Mouse (Mus musculus) heart, embryonic 10.5 days (tissue): ENCODE measurements around the gene Spn. TPM values are rescaled to one million over a fixed set of nuclear protein-coding genes. Genes with fewer than 3 reads are reported as not detected.
"Not testable (repeated sequence)": the region's sequence is repeated elsewhere in the genome, so short reads cannot be mapped to it uniquely, and the experiment has no call there.

Experiments
- DNase-seq: peaks from one replicate; pipeline ENCODE4 v3.0.0-alpha.2; 2017; ENCODE audit warnings: low spot score
- H3K27ac ChIP-seq: fragments of 300-500 bp; sonication (generic); 2 replicates; pipeline ENCODE4 v1.5.1; 2016; ENCODE audit warnings: mild to moderate bottlenecking
- H3K27me3 ChIP-seq: fragments of 300-500 bp; sonication (generic); 2 replicates; pipeline ENCODE4 v1.6.1; 2016; ENCODE audit warnings: mild to moderate bottlenecking; ENCODE audit not compliant: poor library complexity, insufficient read depth, severe bottlenecking
- H3K36me3 ChIP-seq: fragments of 300-500 bp; sonication (generic); 2 replicates; pipeline ENCODE4 v1.6.1; 2016; ENCODE audit warnings: mild to moderate bottlenecking, moderate library complexity
- H3K4me1 ChIP-seq: fragments of 300-500 bp; sonication (generic); 2 replicates; pipeline ENCODE4 v1.6.1; 2016; ENCODE audit warnings: mild to moderate bottlenecking
- H3K4me3 ChIP-seq: fragments of 300-500 bp; sonication (generic); 2 replicates; pipeline ENCODE4 v1.5.1; 2016; ENCODE audit warnings: mild to moderate bottlenecking, moderate library complexity
- H3K9me3 ChIP-seq: fragments of 300-500 bp; sonication (generic); 2 replicates; pipeline ENCODE4 v1.6.1; 2016; ENCODE audit warnings: mild to moderate bottlenecking, moderate library complexity
- WGBS: fragments of 180-500 bp; shearing (Covaris S2); methylation state at CpG from one replicate; pipeline ENCODE4 v1.1.7; 2016; 5-methylcytosine and 5-hydroxymethylcytosine counted together
- polyA plus RNA-seq: library from polyadenylated mRNA; unstranded; fragments of >200 nt; fragmentation: Nextera tagmentation; extraction: Ambion mirVana; gene quantifications from 2 replicates; pipeline ENCODE4 v1.2.1, GENCODE M21; 2016

Gene Spn
- polyA plus RNA-seq: 0.06 and 0.50 TPM in 2 replicates

DNA sequence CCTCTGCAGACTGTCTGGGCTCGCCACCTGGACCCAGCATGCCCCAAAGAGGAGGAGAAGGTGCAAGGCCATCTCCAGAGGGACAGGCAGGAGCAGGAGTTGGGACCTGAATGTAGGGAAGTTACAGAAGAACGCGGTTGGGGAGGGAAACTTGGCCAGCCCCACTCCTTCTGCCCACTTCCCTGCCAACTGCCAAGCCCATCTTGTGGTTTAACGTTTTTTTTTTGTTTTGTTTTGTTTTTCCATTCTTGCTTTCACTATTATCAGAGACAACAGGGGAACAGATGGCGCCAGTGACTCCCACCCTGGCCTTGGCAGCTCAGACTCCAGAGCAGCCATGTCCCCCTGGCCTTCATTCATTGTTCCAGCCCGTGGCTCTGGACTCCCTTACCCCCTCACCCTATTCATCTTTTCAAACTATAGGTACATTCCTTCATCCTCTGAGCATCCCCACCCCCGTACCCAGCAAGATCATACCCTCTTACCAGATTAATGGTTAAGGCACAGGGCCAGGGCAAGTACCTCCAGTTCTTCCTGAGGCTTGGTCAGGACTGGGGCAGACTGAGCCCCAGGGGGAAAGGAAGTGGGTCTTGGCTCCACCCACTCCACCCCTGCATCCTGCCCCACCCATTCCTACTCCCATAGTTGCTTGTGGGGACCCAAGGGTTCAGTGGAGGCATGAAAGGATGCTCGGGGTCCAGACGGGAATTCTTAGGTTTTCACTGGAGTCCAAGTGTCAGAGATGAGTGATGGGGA, at the start of gene Spn:
TSS of gene Spn (minus strand) at position 562 of the 756 bp plus-strand sequence.
- Histone ChIP-seq H3K27ac (no peak within 1 kb of the TSS), H3K4me1 (no peaks in the 10 kb centered on the region), H3K27me3 (0 out of 2 replicates have a peak, but pooled peaks cover 10% of the 10 kb centered on the region), H3K9me3 (no peaks in the 10 kb centered on the region), H3K4me3 (no peak within 1 kb of the TSS), H3K36me3 (no peaks in the 10 kb centered on the region)
- 73% methylated on average over 9 of the region's 9 CpGs for WGBS
- DNase-seq: no peak

DNA sequence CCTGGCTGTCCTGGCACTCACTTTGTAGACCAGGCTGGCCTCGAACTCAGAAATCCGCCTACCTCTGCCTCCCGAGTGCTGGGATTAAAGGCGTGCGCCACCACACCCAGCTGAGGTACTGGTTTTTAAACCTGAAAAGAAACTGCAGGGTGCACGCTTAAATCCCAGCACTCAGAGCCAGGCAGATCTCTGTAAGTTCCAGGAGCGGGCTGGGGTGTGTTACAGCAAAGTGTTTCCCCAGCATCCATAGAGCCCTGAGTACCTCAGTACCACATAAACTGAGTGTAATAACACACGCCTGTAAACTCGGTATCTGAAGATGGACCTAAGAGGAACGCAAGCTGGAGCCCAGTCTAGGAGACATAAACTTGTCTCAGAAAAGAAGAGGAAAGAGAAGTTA, 49.7 kb upstream of the Spn start:
- H3K27ac ChIP-seq: no peak overlapping the region
- no peaks in the 10 kb centered on the region for H3K27me3 ChIP-seq
- no peak overlapping the region for H3K4me3 ChIP-seq
- WGBS: 62% methylated on average over 10 of the region's 10 CpGs
- no peak for DNase-seq
- no peaks in the 10 kb centered on the region for H3K9me3 ChIP-seq
- peaks cover 13% of the 10 kb centered on the region for H3K36me3 ChIP-seq
- peaks cover 7% of the 10 kb centered on the region; the same call in 1 of the 2 replicates for H3K4me1 ChIP-seq

DNA sequence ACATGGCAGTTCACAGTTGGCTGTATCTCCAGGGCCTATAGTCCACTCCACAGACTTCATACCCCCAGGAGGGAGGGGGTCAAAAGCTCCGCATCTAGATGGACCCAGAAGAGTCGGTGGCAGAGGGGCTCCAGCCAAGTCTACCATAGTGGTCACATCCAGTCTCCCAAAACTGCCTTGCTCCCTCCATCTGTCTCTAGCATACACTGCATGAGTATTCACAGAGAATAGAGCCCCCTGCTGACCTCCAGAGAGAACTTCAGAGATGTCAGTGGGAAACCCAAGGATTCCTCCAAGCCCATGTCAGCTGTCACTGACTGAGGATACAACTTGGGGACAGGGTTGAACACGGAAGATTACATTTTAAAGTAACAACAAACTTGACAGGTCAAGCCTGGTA, 48.0 kb upstream of the Spn start:
- Histone ChIP-seq H3K27me3 (no peaks in the 10 kb centered on the region), H3K27ac (no peak overlapping the region), H3K9me3 (no peaks in the 10 kb centered on the region), H3K4me3 (no peak overlapping the region), H3K36me3 (no peaks in the 10 kb centered on the region), H3K4me1 (peaks cover 7% of the 10 kb centered on the region; the same call in 1 of the 2 replicates)
- 50% methylated on average over 3 of the region's 3 CpGs for WGBS
- DNase-seq: no peak

DNA sequence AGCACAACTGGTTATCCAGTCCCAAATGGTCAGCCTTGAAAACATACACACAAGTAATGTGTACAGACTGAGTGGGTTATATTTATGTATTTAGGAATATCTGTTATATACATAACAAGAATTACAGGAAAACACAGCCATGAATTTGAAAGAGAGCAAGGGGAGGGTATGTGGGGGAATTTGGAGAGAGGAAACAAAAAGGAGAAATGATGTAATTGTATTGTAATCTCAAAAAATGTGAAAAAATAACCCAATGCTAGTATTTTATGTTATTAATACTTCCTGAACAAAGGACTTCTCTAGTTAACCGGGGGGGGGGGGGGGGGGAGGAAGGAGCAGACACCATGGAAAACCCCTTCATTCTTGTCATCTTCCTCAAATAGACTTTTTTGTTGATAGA, 47.1 kb upstream of the Spn start:
- WGBS: 50% methylated on average over 1 of the region's 1 CpGs
- no peak overlapping the region for H3K27ac ChIP-seq

DNA sequence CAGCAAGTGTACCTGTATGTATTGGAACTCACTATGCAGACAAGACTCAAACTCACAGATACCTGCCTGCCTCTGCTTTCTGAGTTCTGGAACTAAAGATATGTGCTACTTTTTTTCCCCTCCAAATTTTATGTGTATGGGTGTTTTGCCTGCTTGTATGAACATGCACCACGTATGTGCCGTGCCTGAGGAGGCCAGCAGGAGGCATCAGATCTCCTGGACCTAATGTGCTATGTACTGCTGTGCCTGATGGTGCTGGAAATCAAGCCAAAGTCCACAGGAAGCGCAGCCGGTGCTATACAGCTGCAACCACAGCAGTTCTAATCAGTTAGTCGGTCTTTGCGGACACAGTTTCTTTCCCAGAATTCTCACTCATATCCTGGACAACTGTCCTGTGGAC, 46.2 kb upstream of the Spn start:
- DNase-seq: no peak
- no peaks in the 10 kb centered on the region for H3K27me3 ChIP-seq
- no peaks in the 10 kb centered on the region for H3K9me3 ChIP-seq
- H3K4me3 ChIP-seq: no peak overlapping the region
- H3K27ac ChIP-seq: no peak overlapping the region
- H3K4me1 ChIP-seq: peaks cover 7% of the 10 kb centered on the region; the same call in 1 of the 2 replicates
- WGBS: 72% methylated on average over 6 of the region's 6 CpGs
- no peaks in the 10 kb centered on the region for H3K36me3 ChIP-seq

More for the DNA sequence above, 47.1 kb upstream of the Spn start:
- Histone ChIP-seq H3K27me3 (no peaks in the 10 kb centered on the region), H3K4me3 (no peak overlapping the region), H3K4me1 (peaks cover 7% of the 10 kb centered on the region; the same call in 1 of the 2 replicates), H3K36me3 (no peaks in the 10 kb centered on the region), H3K9me3 (no peaks in the 10 kb centered on the region)
- no peak for DNase-seq

DNA sequence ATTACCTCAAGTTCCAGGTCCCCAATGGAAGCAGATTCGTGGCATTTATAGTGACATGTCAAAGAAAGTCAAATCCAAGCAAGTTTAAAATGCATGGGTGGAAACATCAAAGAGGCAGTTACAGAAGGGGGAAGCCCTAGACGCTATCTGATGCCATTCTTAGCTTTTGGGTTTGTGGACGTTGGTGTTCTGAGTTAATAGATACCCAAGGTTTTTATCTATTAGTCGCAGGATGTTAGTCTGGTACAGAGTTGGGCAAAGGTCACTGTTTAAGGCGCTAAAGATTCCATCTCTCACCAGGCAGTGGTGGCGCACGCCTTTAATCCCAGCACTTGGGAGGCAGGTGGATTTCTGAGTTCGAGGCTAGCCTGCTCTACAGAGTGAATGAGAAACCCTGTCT, 45.7 kb upstream of the Spn start:
- Histone ChIP-seq H3K4me1 (peaks cover 3% of the 10 kb centered on the region; the same call in 1 of the 2 replicates), H3K4me3 (no peak overlapping the region), H3K27ac (no peak overlapping the region), H3K36me3 (no peaks in the 10 kb centered on the region), H3K27me3 (no peaks in the 10 kb centered on the region), H3K9me3 (no peaks in the 10 kb centered on the region)
- WGBS: 70% methylated on average over 8 of the region's 8 CpGs
- no peak for DNase-seq

DNA sequence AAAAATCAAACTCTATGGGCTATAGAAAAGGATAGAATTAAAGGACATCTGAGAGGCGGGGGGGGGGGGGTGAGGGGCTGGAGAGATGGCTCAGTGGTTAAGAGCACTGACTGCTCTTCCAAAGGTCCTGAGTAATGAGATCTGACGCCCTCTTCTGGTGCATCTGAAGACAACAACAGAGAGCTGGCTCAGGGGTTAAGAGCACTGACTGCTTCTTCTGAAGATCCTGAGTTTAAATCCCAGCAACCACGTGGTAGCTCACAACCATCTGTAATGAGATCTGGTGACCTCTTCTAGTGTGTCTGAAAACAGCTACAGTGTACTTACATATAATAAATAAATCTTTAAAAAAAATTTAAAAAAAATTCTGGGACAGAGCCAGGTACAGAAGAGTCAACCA, 44.1 kb upstream of the Spn start:
- not testable (repeated sequence) for H3K9me3 ChIP-seq, H3K4me3 ChIP-seq, DNase-seq, H3K27ac ChIP-seq, H3K4me1 ChIP-seq, H3K36me3 ChIP-seq, H3K27me3 ChIP-seq
- WGBS: 19% methylated on average over 3 of the region's 3 CpGs

DNA sequence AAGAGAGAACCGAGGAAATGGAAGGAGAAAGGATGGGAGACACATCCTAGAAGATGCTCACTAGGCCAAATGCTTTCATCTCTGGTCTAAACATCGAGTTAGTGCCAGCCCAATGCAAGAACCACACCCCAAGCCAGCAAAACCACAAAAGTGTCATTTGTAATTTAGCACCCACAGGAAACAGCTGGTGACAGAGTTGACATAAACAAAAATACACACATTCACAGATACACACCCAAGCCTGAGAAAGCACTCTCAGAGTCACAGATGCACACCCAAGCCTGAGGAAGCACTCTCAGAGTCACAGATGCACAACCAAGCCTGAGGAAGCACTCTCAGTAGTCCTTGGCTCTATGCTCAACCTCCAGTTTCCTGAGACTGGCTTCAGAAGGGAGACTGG, 43.2 kb upstream of the Spn start:
- no peak overlapping the region for H3K27ac ChIP-seq
- no peaks in the 10 kb centered on the region for H3K4me1 ChIP-seq
- H3K4me3 ChIP-seq: no peak overlapping the region
- WGBS: 61% methylated on average over 2 of the region's 2 CpGs
- DNase-seq: no peak
- H3K36me3 ChIP-seq: no peaks in the 10 kb centered on the region
- no peaks in the 10 kb centered on the region for H3K27me3 ChIP-seq
- no peaks in the 10 kb centered on the region for H3K9me3 ChIP-seq

DNA sequence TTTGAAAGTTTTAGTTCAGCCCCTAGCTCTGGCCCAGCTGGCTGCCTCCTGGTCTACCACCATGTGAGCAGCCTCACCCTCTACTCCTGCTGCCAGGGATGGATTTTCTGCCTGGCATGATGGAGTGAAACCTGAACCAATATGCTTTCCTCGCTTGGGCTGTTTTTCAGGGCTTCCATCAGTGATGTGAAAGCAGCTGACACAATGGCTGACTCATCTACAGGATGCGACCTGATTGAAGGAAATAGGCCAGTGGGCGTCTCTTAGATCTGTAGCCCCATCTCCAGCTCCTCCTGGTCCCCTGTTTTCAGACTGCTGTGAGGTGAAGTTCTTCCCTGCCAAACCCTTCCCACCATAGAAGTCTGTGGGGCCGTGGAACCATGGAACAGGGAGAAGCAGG, 39.3 kb upstream of the Spn start:
- no peak for DNase-seq
- Histone ChIP-seq H3K9me3 (no peaks in the 10 kb centered on the region), H3K4me3 (no peak overlapping the region), H3K27ac (no peak overlapping the region), H3K4me1 (no peaks in the 10 kb centered on the region), H3K36me3 (no peaks in the 10 kb centered on the region), H3K27me3 (no peaks in the 10 kb centered on the region)
- 61% methylated on average over 4 of the region's 4 CpGs for WGBS

DNA sequence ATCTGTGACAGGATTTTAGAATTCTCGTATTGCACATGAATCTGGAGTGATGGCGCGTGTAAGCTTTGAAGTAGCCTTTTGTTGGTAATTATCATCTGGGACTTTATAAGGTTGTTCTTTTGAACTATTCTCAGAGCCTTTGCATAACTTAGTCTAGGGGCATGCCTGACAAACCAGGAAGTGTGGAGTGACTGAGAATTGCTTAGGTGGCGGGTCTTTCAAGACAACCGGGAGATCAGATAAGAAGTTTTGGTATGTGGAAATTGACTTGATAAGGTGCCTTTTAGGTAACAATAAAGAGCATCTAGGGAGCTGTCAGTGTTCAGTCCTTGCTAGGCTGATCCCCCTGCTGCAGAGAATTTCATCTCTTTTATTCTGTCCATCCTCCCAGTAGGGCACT, 28.9 kb upstream of the Spn start:
- no peaks in the 10 kb centered on the region for H3K27me3 ChIP-seq
- H3K4me1 ChIP-seq: no peaks in the 10 kb centered on the region
- 76% methylated on average over 5 of the region's 5 CpGs for WGBS
- H3K4me3 ChIP-seq: no peak overlapping the region
- DNase-seq: no peak
- H3K9me3 ChIP-seq: peaks cover 2% of the 10 kb centered on the region; the same call in 1 of the 2 replicates
- H3K36me3 ChIP-seq: no peaks in the 10 kb centered on the region
- H3K27ac ChIP-seq: no peak overlapping the region

DNA sequence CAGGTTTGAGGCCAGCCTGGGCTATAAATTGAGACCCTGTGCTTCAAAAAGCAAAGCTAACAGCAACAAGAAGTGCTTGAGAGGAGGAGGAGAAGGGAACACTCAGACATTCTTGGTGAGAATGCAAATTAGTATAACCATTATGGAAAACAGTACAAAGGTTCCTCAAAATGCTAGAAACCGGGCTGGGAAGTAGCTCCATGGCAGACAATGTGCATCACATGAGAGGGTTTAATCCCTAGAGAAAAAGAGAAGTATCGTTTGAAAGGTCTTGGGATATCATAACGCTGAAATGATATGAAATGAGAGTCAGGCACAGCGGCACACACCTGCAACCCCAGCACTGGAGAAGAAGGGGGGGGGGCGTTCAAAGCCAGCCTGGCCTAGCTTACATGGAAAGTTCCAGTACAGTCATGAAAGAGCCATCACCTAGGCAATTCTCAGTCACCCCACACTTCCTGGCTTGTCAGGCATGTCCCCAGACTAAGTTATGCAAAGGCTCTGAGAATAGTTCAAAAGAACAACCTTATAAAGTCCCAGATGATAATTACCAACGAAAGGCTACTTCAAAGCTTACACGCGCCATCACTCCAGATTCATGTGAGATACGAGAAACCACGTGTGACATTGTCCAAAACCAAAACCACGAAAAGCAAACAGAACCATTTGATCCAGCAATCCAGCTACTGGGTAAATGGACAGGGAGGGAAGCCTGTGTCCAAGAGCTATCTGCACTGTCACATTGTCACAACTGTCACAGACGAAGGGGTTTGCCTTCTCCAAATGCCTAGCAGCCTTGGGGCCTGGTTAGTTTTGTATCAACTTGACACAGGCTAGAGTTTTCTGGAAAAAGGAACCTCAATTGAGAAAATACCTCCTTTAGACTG, 28.2 kb upstream of the Spn start:
- WGBS: 86% methylated on average over 12 of the region's 12 CpGs
- DNase-seq: no peak
- H3K36me3 ChIP-seq: no peaks in the 10 kb centered on the region

DNA sequence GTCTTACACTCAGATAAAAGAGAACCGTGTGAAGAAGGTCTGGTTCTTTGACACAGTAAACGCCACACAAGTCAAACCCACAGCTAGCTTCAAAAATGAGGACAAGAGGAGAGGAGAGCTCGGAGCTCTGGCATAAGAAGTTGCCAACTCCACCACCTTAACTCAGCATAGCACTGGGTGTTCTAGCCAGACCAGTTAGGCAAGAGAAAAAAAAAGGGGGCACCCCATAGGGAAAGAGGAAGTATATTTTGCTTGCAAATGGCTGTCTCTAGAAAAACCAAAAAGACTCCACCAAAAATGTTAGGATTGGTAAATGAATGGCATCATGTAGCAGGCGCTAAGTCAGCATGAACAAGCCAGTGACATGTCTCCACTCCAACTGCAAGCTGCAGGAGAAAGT, 26.4 kb upstream of the Spn start:
- Histone ChIP-seq H3K9me3 (no peaks in the 10 kb centered on the region), H3K27me3 (no peaks in the 10 kb centered on the region), H3K4me1 (no peaks in the 10 kb centered on the region), H3K36me3 (no peaks in the 10 kb centered on the region), H3K27ac (no peak overlapping the region), H3K4me3 (no peak overlapping the region)
- 74% methylated on average over 4 of the region's 4 CpGs for WGBS
- no peak for DNase-seq

More for the DNA sequence above, 28.2 kb upstream of the Spn start:
- Histone ChIP-seq H3K27me3 (no peaks in the 10 kb centered on the region), H3K27ac (no peak overlapping the region), H3K4me3 (no peak overlapping the region), H3K4me1 (no peaks in the 10 kb centered on the region), H3K9me3 (no peaks in the 10 kb centered on the region)

DNA sequence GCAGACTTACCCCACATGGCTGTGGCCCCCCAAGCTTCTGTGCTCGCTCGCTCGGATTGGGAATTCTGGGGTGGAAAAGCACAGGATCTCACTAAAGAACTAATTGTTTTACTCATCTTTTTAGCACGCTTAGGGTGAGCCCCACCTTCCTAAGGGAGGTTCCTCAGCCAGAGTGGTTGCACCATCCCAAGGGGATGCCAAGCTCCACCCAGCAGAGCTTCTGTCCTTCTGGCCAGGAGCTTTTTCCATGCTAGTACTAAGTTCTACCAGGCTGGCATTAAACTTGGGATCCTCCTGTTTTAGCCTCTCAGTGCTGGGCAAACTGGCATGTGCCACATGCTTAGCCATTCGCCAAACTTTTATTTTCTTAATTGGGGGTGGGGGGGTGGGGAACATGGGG, 24.9 kb upstream of the Spn start:
- 83% methylated on average over 5 of the region's 5 CpGs for WGBS

More for the DNA sequence above, 24.9 kb upstream of the Spn start:
- Histone ChIP-seq H3K27ac (no peak overlapping the region), H3K9me3 (no peaks in the 10 kb centered on the region), H3K4me1 (no peaks in the 10 kb centered on the region), H3K27me3 (no peaks in the 10 kb centered on the region), H3K4me3 (no peak overlapping the region), H3K36me3 (no peaks in the 10 kb centered on the region)
- DNase-seq: no peak
